Mouse (Mus musculus) frontal cortex, postnatal 36 days (tissue): Measurements from ENCODE around the gene Ms4a3.

ENCODE experiments used
- DNase-seq, 2 experiments: peaks; one replicate each; pipeline ENCODE4 v3.0.0; 2022; ENCODE audit warnings: low spot score in 2 of 2

Ms4a3 gene

DNA sequence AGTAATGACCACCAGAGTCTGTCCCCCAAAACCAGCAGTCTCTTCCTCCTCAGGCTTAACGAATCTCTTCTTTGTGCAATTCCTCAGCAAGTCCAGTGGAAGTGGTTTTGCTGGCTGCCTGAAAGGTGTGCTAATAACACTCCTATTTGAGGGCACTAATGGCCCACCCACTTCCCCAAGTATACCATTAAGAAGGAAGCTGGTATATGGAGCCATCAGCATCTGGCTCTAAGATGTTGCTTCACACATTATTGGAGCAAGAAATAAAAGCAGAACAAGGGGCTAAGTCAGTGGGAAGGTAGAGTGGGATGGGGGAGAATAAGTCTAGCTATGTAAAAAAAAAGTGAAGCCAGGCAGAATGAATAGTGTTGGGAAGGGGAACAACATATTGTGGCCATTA is at the start of gene Ms4a3:
Gene Ms4a3 (minus strand): TSS at position 120 of the 400 bp plus-strand sequence.
- no peak for DNase-seq

- no peak for DNase-seq
These were observed 20.9 kb upstream of the Ms4a3 start for GRCm38 (mm10) chr19:11661562-11661961.

DNA sequence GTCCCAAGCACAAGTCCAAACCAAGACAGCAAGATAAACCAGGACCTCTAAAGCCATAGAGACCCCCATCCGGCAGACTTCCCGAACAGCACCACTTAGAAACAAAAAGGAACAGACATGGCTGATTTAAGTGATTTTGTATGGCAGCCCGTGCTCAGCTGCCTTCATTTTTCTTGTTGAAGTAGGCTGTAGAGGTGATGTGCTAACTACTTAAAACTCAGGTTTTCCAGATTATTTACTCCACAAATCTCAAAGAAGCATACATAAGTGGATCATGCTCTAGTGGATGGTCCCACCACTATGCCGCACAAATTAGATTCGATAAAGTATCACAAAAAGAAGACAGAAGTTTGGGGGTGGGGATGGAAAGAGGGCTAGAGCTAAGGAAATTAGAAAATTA is 19.8 kb upstream of the Ms4a3 start, which contains the start of gene Oosp2:
Gene Oosp2 (minus strand): TSS at position 101 of the 400 bp plus-strand sequence.
- DNase-seq, result no peak

GRCm38 (mm10) chr19:11659142-11659541 is 18.5 kb upstream of the Ms4a3 start:
- no peak for DNase-seq

- DNase-seq, result no peak
These were observed 8.9 kb upstream of the Ms4a3 start for GRCm38 (mm10) chr19:11649564-11649963.

DNA sequence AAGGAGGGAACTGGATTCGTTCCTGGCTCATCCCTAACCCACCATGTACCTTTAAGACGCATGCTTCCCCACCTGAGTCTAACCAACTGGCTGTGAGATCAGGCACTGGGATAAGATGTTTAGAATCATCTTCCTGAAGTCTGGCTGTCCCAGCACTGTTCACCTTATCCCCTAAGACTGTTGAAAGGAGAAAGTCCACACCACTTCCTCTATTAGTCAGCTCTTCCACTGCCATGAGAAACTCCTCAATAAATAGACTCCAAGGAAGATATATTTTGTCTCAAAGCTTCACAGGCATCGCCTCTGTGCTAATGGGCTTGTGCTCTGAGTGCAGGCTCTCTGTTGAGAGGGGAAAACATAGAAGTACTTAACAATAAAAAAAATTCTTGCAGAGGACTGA is 5.5 kb upstream of the Ms4a3 start:
- DNase-seq, result no peak

DNA sequence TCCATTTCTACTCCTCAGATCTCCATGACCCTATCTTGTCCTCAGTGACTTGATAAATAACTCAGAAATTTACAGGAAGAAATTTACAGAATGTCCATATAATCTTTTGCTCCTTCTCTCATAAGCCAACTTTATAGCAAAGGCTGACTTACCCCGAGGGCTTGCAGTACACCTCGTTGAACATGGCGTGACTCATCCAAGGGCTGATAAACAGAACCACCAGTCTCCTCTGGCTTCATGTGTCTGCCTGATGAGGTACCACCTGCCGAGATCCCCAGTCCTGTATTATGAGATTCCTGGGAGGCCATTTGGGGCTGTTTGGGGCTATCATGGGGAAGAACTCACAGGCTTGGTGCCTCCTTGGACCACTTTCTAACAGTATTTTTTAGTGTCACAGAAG is 1.6 kb downstream of the Ms4a3 start:
- no peak for DNase-seq

DNA sequence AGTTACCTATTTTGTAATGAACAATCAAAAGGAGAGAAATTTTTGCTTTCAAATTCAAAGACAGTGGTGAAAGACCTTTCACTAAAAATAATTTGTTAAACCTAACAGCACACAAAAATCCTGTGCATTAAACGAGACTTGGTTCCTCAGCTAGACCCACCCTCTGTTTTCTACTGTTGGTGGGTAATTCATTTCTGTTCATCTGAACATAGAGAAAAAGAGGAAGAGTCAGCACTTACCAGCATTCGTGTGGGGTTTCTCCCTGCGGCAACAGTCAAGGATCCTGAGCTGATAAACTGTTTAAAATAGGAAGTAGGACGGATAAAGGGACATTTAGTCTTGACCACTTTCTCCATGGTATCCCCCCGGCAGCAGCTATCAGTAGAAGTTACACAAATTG is 5.1 kb downstream of the Ms4a3 start:
- no peak for DNase-seq

GRCm38 (mm10) chr19:11634330-11634729 is 6.3 kb downstream of the Ms4a3 start:
- no peak for DNase-seq

GRCm38 (mm10) chr19:11633732-11634131 is 6.9 kb downstream of the Ms4a3 start:
- no peak for DNase-seq

DNA sequence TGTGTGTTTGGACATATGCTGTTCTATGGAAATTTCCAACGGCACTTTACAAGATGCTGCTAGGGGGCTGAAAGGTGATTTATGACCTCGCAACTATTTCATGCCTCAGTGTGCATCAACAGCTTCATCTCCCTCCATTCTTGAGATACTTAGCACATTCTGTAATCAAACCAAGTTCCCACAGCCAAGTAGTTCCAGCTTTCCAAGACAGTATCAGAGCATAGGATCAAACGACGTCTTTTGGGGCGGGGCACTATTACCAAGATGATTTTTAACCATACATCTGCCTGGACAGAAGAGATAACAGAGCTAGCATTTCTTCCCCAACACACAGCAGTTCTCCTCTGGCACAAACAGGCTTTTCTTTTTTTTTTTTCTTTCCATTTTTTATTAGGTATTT is 15.4 kb downstream of the Ms4a3 start:
- no peak for DNase-seq

DNA sequence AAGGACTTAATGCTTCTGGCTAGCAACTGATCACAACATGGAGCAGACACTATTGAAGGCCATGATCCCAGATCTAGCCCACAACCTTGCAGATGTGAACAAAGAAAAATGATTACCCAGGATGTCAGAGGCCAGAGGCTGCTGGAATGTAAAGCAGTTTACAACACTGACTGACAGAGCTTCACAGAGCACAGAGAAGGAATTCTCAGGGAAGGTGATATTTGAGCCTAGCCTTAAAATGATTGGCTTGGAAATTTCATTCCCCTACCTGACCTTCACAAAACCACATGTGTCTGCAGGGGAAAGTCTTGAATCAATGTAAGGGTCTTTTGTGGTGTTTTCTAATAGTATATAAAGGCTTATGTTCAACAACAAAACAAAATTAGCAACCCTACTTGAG is 15.9 kb downstream of the Ms4a3 start:
- DNase-seq, result no peak

DNA sequence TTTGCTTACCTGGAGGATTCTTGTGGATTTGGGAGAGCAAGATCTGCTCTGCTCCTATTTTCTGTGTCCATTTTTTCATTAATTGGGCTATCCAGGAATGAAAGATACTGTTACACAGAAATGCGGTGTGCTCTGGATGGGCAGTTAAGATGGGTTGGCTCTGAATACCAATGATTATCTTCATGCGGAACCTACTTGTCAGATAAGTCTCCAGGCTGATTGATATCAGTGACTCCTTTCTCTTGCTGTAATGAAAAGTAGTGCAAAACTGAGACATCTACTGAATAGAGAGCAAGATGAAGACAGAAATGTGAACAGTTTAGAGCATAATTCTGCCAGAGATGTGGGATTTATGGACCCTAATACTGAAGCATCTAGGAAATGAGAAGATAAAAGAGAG is 17.1 kb downstream of the Ms4a3 start, which contains the start of gene Ms4a2:
Gene Ms4a2 (minus strand): TSS at position 169 of the 400 bp plus-strand sequence.
- DNase-seq, result no peak

- no peak for DNase-seq
These were observed 22.7 kb downstream of the Ms4a3 start for GRCm38 (mm10) chr19:11617983-11618382.

DNA sequence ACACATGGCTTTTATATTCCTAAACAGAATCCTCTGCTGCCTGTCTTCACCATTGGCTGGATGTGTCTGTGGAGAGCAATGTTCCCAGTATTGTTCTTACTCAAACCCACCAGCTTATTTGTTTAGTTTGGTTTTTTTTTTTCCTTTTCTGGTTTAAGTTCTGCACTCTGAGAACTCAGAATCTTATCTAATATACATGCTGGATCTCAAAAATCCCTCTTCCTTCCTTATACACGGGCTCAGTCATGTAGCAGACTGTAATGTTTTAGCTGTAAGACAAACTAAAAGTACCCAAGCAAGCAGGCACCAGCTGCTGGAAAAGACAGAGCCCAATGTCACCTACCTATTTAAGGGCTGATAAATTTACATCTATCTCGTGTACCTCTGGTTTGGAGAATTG is 25.8 kb downstream of the Ms4a3 start:
- DNase-seq, result no peak

DNA sequence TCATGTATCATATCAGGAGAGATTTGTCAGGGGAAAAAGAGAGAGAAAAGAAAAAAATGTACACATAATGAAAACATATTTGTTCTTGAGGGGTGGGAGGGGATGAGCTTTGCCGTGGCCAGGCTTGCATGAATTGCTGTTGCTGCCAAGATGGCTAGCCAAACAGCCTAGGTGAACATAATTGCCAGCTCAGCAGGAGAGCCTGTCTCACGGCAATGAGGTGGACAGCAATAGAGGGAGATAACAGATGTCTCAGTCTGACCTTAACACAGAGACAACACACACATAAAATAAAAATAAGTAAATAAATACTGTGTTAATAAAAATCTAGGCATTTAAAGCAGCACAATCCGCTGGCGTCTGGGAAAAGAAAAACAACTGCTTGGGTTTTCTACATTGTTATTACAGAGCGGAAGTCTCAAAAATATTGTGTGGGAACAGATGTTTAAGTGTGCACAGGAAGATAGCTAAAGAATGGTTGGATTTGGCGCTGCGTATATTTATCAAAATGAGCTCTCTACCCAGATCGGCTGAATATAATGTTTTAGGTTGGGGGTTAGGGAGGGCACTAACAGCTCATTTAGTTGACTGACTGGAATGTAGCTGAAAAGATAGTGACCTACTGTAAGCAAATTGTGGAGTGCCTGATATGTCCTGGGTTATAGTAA is 26.7 kb downstream of the Ms4a3 start:
- DNase-seq, result no peak

- no peak for DNase-seq
These were observed 27.6 kb downstream of the Ms4a3 start for GRCm38 (mm10) chr19:11613084-11613483.

DNA sequence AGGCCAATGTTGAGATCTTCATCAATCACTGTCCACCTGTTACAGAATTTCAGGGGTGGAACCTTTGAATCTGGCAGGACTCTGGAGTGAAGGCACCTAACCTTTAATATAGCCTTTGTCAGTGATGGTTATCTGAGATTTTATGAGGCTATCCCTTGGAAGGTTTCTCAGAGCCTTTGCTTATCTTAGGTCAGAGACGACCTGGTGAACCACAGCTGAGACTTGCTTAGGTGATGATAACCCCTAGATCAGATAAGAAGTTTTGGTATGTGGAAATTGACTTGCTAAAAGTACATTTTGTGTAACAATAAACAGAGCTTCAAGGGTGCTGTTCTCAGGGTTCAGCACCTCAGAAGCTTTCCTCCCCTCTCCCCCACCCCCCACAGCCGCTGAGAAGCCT is 28.4 kb downstream of the Ms4a3 start:
- DNase-seq, result no peak

- peak; percentile 17 to 35 for DNase-seq
These were observed 29.1 kb downstream of the Ms4a3 start for GRCm38 (mm10) chr19:11611541-11611945.

GRCm38 (mm10) chr19:11608172-11608571 is 32.5 kb downstream of the Ms4a3 start:
- peak in 1 of 2 experiments; percentile 20 for DNase-seq

DNA sequence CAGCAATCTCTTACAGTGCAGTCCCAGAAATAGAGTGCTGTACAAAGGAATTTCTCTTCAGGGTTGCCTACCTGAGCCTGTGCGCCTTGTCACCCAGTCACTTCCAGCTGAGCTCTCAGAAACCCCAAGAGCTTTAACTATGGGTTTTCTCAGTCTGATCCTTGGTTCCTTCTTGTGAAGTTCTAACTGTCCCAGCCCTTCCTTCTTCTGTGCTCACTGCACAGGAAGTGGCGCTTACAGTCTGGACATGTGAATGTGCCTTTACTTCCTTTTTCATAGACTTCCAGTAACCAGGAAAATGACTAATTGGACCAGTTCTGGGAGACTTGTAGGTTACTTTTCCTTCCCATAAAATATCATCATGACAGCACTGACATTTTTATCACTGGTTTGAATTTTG is 36.0 kb downstream of the Ms4a3 start, which contains the start of gene Ms4a6d:
Gene Ms4a6d (minus strand): TSS at position 247 of the 400 bp plus-strand sequence.
- no peak for DNase-seq

DNA sequence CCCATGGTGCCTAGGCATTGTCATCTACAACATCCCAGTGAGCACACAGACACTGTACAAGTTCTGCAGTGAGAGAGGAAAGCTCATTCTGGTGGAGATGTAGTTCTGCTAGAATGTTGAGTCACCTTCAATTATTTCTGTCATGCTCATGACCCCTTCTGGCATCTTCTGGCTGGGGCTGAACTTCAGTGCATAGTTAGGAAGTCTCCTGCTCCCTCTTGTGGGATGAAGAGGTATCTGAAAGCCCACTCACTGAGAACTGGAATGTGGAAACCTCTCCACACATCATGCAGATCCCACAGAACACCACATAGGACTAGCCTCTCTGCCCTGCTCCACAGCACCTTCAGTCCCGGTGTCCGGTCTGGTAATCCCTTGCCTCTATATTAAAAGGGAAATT is 38.6 kb downstream of the Ms4a3 start:
- DNase-seq, result peak in 1 of 2 experiments; percentile 44

GRCm38 (mm10) chr19:11601349-11601748 is 39.3 kb downstream of the Ms4a3 start:
- DNase-seq, result no peak
